Mouse (Mus musculus): ENCODE measurements around the gene Arhgap10.
A peak's percentile ranks its signal among the peaks of the same experiment; 100 is the strongest.

Gene Arhgap10

DNA sequence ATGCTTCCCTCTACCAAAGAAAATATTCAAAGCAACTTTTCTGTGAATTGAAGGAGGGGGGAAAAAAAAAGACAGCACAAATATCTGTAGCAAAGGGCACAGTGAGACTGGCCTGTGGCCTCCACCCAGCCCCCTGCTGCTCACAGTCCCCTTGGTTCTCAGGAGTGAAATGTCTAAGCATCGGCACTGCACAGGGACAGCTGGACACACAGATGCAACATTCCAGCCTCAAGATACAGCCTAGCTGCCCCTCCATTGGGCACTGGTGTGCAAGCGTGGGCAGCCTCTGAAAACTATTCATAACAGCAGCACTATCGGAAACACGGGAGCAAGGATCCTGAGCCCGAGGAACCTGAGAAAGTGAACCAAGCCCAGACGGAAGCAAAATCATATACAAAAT lies 113.7 kb downstream of the Arhgap10 start:
- no peak for DNase-seq (ENCODE audit: low spot score)

- no peak for DNase-seq (ENCODE audit: low spot score)
Measured at GRCm38 (mm10) chr8:77401934-77402333, 115.8 kb downstream of the Arhgap10 start.

GRCm38 (mm10) chr8:77401140-77401539 lies 116.6 kb downstream of the Arhgap10 start:
- DNase-seq (ENCODE audit: low spot score): no peak

DNA sequence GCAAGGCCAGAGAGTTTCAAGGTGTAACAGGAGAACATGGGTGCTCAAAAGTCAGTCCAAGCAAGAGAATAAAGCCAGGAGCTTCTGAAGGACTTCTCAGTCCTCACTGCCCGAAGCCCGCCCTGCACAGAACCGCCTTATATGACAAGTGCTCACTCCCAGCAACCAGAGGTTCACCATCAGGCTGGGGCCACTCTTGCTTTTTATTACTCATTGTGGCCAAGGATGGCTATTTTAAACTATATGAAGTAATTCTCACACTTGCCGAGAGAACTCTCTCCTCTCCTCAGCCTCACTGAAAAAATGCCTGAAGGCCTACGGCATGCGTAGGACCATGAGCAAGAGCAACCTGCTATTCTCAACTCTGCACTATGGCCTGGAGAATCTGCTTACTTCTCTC lies 133.7 kb downstream of the Arhgap10 start:
- DNase-seq (ENCODE audit: low spot score): no peak

GRCm38 (mm10) chr8:77383671-77384070 lies 134.1 kb downstream of the Arhgap10 start:
- no peak for DNase-seq (ENCODE audit: low spot score)

GRCm38 (mm10) chr8:77380844-77381243 lies 136.9 kb downstream of the Arhgap10 start:
- no peak for DNase-seq (ENCODE audit: low spot score)

DNA sequence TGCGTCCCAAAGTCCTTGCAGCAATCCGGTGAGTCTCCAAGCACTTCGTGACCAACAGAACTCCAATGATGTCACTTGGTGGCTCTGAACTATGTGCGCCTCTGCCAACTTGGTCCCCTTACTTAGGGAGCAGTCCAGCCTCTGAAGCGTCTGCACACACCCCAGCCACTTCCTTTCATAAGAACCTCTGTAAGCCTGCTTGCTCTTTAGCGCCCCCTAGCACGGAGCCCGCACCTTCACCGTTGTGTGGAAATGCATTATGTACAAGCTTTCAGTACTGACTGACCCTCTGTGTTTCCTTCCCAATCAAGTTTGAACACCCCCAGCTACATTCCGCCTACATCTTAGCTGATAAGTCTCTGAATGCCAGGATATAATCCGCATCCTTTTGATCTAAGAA lies 138.5 kb downstream of the Arhgap10 start:
- no peak for DNase-seq (ENCODE audit: low spot score)

DNA sequence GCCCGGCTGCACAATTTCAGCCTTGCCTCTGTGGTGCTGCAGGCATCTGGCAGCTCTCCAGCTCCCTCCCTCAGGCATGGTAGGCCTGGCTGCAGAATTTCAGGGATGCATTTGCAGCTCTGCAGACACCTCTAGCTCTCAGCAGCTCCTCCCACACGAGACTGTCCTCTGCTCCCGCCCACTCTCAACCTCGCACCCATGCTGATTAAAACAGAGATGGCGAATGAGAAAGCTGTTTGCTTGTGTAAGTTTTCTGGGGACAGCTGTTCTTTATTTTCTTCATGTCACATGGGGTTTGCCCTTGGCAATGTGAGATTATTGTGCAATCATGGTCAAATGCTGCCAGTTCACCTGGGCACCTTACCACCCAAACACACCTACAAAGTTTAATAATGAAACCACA lies 141.3 kb downstream of the Arhgap10 start:
- peak; percentile 59 for DNase-seq (ENCODE audit: low spot score)

- no peak for DNase-seq (ENCODE audit: low spot score)
Measured at GRCm38 (mm10) chr8:77375999-77376398, 141.8 kb downstream of the Arhgap10 start.

DNA sequence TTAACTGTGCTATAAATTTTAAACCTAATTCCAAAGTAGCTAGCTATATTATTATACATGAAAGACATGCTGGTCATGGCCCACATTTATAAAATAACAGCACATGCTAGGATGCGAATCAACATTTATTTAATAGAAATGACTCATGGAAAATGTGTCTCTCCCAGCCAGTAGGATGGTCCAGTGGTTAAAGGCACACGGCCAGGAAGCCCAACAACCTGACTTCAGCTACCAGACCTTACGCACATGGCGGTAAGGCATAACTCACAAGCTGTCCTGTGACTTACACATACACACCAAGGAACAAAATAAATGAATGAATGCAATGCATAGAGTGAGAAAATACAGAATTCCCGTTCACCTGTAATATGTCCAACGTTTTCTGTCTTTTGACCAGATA lies 146.7 kb downstream of the Arhgap10 start:
- DNase-seq (ENCODE audit: low spot score): no peak

GRCm38 (mm10) chr8:77370308-77370707 lies 147.4 kb downstream of the Arhgap10 start:
- DNase-seq (ENCODE audit: low spot score): peak; percentile 64

DNA sequence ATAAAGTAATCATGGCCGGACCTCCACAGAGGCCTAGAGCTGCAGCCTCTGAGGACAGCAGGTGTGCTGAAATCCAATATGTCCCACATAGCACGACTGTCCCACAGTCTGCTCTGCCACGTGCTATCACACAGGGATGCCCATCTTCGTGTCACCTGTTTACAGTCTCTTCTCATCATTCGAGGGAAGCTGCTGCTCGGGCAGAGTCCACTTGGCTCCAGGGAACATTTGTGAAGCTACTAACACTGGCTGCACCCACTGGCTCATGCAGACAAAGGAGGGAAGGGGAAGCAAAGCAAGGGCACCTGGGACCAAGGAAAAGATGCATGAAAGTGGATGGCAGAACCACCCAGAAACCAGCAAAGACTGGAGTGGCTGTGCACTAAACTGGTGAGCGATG lies 148.1 kb downstream of the Arhgap10 start:
- DNase-seq (ENCODE audit: low spot score): no peak

GRCm38 (mm10) chr8:77367091-77367490 lies 150.7 kb downstream of the Arhgap10 start:
- DNase-seq (ENCODE audit: low spot score): no peak

GRCm38 (mm10) chr8:77366446-77366845 lies 151.3 kb downstream of the Arhgap10 start:
- DNase-seq (ENCODE audit: low spot score): no peak

GRCm38 (mm10) chr8:77365990-77366389 lies 151.8 kb downstream of the Arhgap10 start:
- DNase-seq (ENCODE audit: low spot score): no peak

- no peak for DNase-seq (ENCODE audit: low spot score)
Measured at GRCm38 (mm10) chr8:77364472-77364871, 153.3 kb downstream of the Arhgap10 start.

GRCm38 (mm10) chr8:77360853-77361252 lies 156.9 kb downstream of the Arhgap10 start:
- DNase-seq (ENCODE audit: low spot score): no peak

GRCm38 (mm10) chr8:77360423-77360822 lies 157.3 kb downstream of the Arhgap10 start:
- no peak for DNase-seq (ENCODE audit: low spot score)

- no peak for DNase-seq (ENCODE audit: low spot score)
Measured at GRCm38 (mm10) chr8:77357126-77357525, 160.6 kb downstream of the Arhgap10 start.

DNA sequence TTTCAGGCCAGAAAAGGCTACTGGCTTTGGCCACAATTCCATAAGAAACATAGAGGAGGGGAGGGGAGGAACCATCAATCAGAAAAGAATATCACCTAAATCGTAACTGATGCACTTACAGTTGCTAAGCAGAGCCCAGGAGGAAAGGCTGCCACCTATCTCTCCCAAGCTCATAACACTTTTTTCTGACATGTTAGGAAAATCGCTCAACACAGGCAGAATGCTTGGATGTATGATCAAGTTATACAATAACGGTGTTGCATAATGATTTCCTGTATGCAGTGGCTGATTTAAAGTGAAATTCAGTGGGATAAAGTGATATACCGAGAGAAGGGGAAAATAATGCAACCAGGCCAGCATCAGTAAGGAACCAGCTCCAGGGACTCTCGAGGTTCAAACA lies 162.4 kb downstream of the Arhgap10 start:
- no peak for DNase-seq (ENCODE audit: low spot score)

- DNase-seq (ENCODE audit: low spot score): no peak
Measured at GRCm38 (mm10) chr8:77354189-77354588, 163.6 kb downstream of the Arhgap10 start.

DNA sequence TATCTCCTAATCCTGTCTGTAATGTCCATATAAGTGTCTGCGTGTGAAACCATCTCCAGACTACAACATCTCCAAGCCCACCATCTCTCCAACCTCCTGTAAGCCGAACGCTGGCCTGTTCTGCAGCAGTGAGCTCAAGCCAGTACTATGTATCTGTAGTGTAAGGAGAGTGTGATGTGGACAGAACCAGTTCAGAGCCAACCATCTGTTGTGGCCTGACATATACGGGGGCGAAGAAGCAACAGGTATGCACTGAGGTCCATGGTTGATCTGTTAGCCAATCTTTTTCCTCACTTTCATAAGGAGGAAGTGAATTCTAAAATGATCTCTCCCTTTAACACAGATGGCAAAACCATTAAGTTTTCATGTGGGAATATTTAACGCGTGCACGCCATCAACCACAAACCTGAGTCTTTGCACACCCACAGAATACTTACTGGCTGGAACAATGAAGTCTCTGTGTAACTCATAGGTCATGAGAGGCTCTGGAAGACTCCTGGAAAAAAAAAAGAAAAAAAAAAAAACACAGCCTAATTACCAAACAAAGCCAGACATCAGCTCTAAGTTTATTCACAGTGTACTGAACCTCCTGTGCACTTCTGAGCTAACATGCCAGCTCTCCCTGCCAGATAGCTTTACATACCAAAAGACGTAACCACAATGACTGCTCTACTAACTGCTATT lies 166.4 kb downstream of the Arhgap10 start:
- no peak for DNase-seq (ENCODE audit: low spot score)

DNA sequence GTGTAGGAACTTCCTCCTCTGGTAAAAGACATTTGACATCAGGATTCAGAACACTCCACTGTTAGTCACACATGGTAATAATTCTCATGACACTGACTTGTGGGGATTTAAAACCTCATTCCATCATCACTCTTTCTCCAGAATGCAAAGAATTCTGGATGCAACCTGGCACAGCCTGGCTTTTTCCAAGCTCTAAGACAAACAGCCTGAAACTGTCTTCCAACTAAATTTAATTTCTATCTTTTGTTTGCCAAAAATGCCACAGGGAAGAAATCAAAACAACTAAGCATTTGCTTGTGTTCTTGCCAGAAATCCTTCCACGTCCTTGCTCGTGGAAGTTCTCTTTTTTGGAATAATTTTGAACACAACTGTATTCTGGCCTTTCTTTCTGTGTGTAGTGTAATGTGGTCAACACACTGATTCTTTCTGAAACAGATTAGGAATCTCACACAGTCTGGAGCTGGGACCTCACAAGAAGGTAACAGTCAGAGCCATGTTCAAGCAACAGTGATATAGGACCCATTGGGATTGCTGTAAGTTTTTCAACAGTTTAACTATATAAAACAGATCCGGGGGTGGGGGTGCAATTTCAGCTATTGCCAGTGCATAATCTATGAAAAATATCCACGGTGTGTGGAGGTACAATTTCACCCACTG lies 167.5 kb downstream of the Arhgap10 start:
- DNase-seq (ENCODE audit: low spot score): no peak

GRCm38 (mm10) chr8:77343916-77344315 lies 173.8 kb downstream of the Arhgap10 start:
- no peak for DNase-seq (ENCODE audit: low spot score)

All from testis, postnatal 10 days (tissue).